Mouse (Mus musculus) testis, adult 2 months (tissue): Measurements from ENCODE around the gene Rxrb. TPM values are rescaled to one million over a fixed set of nuclear protein-coding genes. Genes with fewer than 3 reads are reported as not detected.

ENCODE experiments used
- H3K27ac ChIP-seq: fragments of 200-500 bp; 2 replicates; pipeline ENCODE4 v1.5.1; 2012; ENCODE audit warnings: low read depth, low read length; ENCODE audit not compliant: control insufficient read depth, insufficient read depth
- H3K27me3 ChIP-seq: fragments of 200-500 bp; 2 replicates; pipeline ENCODE4 v1.6.1; 2012; ENCODE audit warnings: mild to moderate bottlenecking, low read length, moderate library complexity; ENCODE audit not compliant: control insufficient read depth, insufficient read depth
- H3K36me3 ChIP-seq: fragments of 200-500 bp; 2 replicates; pipeline ENCODE4 v1.6.1; 2012; ENCODE audit warnings: mild to moderate bottlenecking, low read length; ENCODE audit not compliant: control insufficient read depth, insufficient read depth
- H3K4me1 ChIP-seq: fragments of 200-500 bp; 2 replicates; pipeline ENCODE4 v1.6.1; 2012; ENCODE audit warnings: low read length; ENCODE audit not compliant: control insufficient read depth, insufficient read depth
- H3K4me3 ChIP-seq: fragments of 200-500 bp; 2 replicates; pipeline ENCODE4 v1.5.1; 2012; ENCODE audit warnings: low read depth, mild to moderate bottlenecking, low read length, moderate library complexity, mixed read lengths; ENCODE audit not compliant: control insufficient read depth
- CTCF ChIP-seq: fragments of 200-500 bp; IDR thresholded peaks from 2 replicates; pipeline ENCODE4 v1.5.1; 2012; ENCODE audit warnings: low read depth, mild to moderate bottlenecking, inconsistent platforms, low read length, moderate library complexity; ENCODE audit not compliant: control insufficient read depth, insufficient read depth, insufficient replicate concordance
- POLR2A ChIP-seq: fragments of 200-500 bp; IDR thresholded peaks from 2 replicates; pipeline ENCODE4 v1.6.1; 2012; ENCODE audit warnings: low read depth, mild to moderate bottlenecking, inconsistent platforms, low read length, moderate library complexity; ENCODE audit not compliant: control insufficient read depth
- polyA plus RNA-seq: library from polyadenylated mRNA; depleted of rRNA; stranded (reverse); fragments of >200 nt; gene quantifications from 2 replicates; pipeline ENCODE4 v1.2.3, GENCODE M21; 2012

Gene Rxrb
- polyA plus RNA-seq, 1 experiment = 25.5 TPM

- 0 out of 2 replicates have a peak overlapping the region, but pooled peaks have one; percentile 44 for H3K27ac ChIP-seq
- TF ChIP-seq POLR2A (no peak), CTCF (no peak)
- no peaks in the 10 kb centered on the region for H3K27me3 ChIP-seq
- H3K4me1 ChIP-seq = peaks cover 28% of the 10 kb centered on the region
- H3K36me3 ChIP-seq = peaks cover 2% of the 10 kb centered on the region; the same call in 1 of the 2 replicates
- peak overlapping the region; percentile 76 for H3K4me3 ChIP-seq
These were observed 9.8 kb upstream of the Rxrb start for GRCm38 (mm10) chr17:34021539-34022413.

DNA sequence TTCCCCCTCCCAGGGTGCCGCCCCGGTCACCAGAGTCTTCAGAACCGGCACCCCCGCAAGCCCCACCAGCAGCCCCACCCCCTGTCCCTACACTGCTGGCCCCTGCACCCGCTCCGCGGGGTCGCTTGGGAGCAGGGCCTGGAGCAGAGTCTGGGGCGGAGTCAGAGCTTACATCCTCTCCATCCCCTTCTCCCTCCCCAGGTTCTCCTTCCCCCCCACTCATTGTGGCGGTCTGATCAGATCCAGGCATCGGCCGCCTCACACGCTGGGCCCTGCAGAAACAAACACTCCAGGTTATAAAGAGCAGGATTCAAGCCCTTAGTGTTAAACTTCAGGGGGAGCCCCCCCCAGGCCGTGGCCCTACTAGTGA is 9.2 kb upstream of the Rxrb start:
- no peak for TF ChIP-seq CTCF
- TF ChIP-seq POLR2A = no peak
- Histone ChIP-seq H3K36me3 (peaks cover 2% of the 10 kb centered on the region; the same call in 1 of the 2 replicates), H3K4me1 (peaks cover 34% of the 10 kb centered on the region), H3K4me3 (peak overlapping the region; percentile 85), H3K27me3 (no peaks in the 10 kb centered on the region), H3K27ac (no peak overlapping the region)

DNA sequence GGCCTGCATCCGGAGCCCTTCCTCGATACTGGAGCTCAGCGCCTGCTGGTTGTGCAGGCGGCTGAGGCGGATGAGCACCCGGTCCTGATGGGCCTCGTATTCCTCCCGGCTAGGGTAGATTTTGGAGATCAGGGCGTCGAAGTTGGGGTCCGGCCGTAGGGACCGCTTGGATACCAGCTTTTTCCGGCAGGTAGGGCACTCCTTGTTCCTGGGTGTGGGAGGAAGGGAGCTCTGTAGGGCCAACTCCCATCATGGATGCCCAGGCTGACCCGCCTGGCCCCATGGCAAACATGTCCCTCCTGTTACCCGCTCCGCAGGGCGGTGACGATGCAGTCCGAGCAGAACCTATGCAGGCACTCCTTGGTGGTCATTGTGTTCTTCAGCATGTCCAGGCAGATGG is 8.6 kb upstream of the Rxrb start:
- TF ChIP-seq CTCF = no peak
- TF ChIP-seq POLR2A = no peak
- Histone ChIP-seq H3K4me1 (peaks cover 39% of the 10 kb centered on the region), H3K27me3 (no peaks in the 10 kb centered on the region), H3K36me3 (peaks cover 2% of the 10 kb centered on the region; the same call in 1 of the 2 replicates), H3K4me3 (peak overlapping the region; percentile 85), H3K27ac (no peak overlapping the region)

DNA sequence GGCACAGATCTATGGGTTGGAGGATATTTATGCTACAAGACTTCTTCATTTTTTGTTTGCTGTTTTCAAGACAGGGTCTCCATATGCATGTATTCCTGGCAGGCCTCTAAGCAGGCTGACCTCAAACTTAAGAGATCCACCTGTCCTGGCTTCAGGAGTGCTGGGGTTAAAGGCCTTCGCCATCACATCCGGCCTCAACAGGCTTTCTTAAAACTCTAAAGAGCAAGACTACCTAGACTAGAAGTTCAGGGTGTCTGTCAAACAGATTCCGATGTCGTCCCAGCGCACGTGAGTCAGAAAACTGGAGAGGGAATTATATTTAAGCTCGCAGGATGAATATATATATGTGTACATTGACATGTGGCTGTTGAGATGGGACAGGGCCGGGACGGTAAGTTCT is 7.9 kb upstream of the Rxrb start:
- no peak for TF ChIP-seq CTCF
- TF ChIP-seq POLR2A = no peak
- peaks cover 44% of the 10 kb centered on the region for H3K4me1 ChIP-seq
- no peak overlapping the region for H3K27ac ChIP-seq
- peak overlapping the region; percentile 85 for H3K4me3 ChIP-seq
- H3K27me3 ChIP-seq = no peaks in the 10 kb centered on the region
- H3K36me3 ChIP-seq = peaks cover 2% of the 10 kb centered on the region; the same call in 1 of the 2 replicates

- Histone ChIP-seq H3K27ac (peak within 1 kb of the TSS; percentile 41), H3K36me3 (peaks cover 2% of the 10 kb centered on the region; the same call in 1 of the 2 replicates), H3K4me3 (peak within 1 kb of the TSS; percentile 85), H3K4me1 (peaks cover 44% of the 10 kb centered on the region), H3K27me3 (no peaks in the 10 kb centered on the region)
- peak; percentile 78; the same call in 1 of the 2 replicates for TF ChIP-seq POLR2A
- no peak for TF ChIP-seq CTCF
These were observed 7.2 kb upstream of the Rxrb start, which contains the start of gene Ring1 for GRCm38 (mm10) chr17:34024317-34024821. Gene Ring1 (minus strand): TSS chr17:34024680.

GRCm38 (mm10) chr17:34024861-34025755 is 6.5 kb upstream of the Rxrb start:
- no peaks in the 10 kb centered on the region for H3K27me3 ChIP-seq
- H3K4me3 ChIP-seq = peak overlapping the region; percentile 85
- TF ChIP-seq CTCF = no peak
- no peak for TF ChIP-seq POLR2A
- H3K4me1 ChIP-seq = peaks cover 44% of the 10 kb centered on the region
- peak overlapping the region; percentile 12 for H3K27ac ChIP-seq
- H3K36me3 ChIP-seq = peaks cover 2% of the 10 kb centered on the region; the same call in 1 of the 2 replicates
